Mouse (Mus musculus) neural tube, embryonic 14.5 days (tissue): ENCODE results near the gene Ramp3. TPM values are rescaled to one million over a fixed set of nuclear protein-coding genes. Genes with fewer than 3 reads are reported as not detected.

Source experiments
- ATAC-seq: fragments of 200-750 bp; cut with Nextera tagmentation; 2 replicates; pipeline ENCODE4 v1.8.0; 2017; ENCODE audit warnings: low read depth, mild to moderate bottlenecking, moderate TSS enrichment, moderate library complexity
- H3K27ac ChIP-seq: fragments of 300-500 bp; sonication (generic); 2 replicates; pipeline ENCODE4 v1.5.1; 2014; ENCODE audit warnings: low read depth, mild to moderate bottlenecking, control low read depth, low read length, moderate library complexity, mixed read lengths
- H3K27me3 ChIP-seq: fragments of 300-500 bp; sonication (generic); 2 replicates; pipeline ENCODE4 v1.6.1; 2014; ENCODE audit warnings: low read length; ENCODE audit not compliant: control insufficient read depth, insufficient read depth
- H3K36me3 ChIP-seq: fragments of 300-500 bp; sonication (generic); 2 replicates; pipeline ENCODE4 v1.6.1; 2014; ENCODE audit warnings: low read length, mixed read lengths; ENCODE audit not compliant: control insufficient read depth, insufficient read depth
- H3K4me1 ChIP-seq: fragments of 300-500 bp; sonication (generic); 2 replicates; pipeline ENCODE4 v1.6.1; 2014; ENCODE audit warnings: low read length; ENCODE audit not compliant: control insufficient read depth, insufficient read depth
- H3K4me2 ChIP-seq: fragments of 300-500 bp; sonication (generic); 2 replicates; pipeline ENCODE4 v1.6.1; 2014; ENCODE audit warnings: mild to moderate bottlenecking, low read depth, low read length, control low read depth
- H3K4me3 ChIP-seq: fragments of 300-500 bp; sonication (generic); 2 replicates; pipeline ENCODE4 v1.5.1; 2014; ENCODE audit warnings: low read depth, low read length, control low read depth, mixed read lengths
- H3K9ac ChIP-seq: fragments of 300-500 bp; sonication (generic); replicated peaks from 2 replicates; pipeline ENCODE4 v1.6.1; 2014; ENCODE audit warnings: low read depth, mild to moderate bottlenecking, control low read depth, low read length, mixed read lengths
- H3K9me3 ChIP-seq: fragments of 300-500 bp; sonication (generic); 2 replicates; pipeline ENCODE4 v1.6.1; 2016; ENCODE audit warnings: low read length; ENCODE audit not compliant: control insufficient read depth
- WGBS: fragments of 180-500 bp; shearing (Covaris S2); extraction: QIAGEN DNeasy Blood & Tissue Kit; methylation state at CpG from one replicate; pipeline ENCODE4 v1.1.7; 2014; 5-methylcytosine and 5-hydroxymethylcytosine counted together
- polyA plus RNA-seq: library from polyadenylated mRNA; unstranded; fragments of >200 nt; fragmentation: Nextera tagmentation; extraction: Ambion mirVana; gene quantifications from 2 replicates; pipeline ENCODE4 v1.2.1, GENCODE M21; 2014

The Ramp3 gene
- polyA plus RNA-seq, 1 experiment from 2014 or later, result 26.6 TPM

GRCm38 (mm10) chr11:6698281-6698680 lies 40.0 kb downstream of the Ramp3 start:
- no peak overlapping the region for H3K4me3 ChIP-seq
- no peak overlapping the region for H3K9ac ChIP-seq
- H3K27me3 ChIP-seq, result no peaks in the 10 kb centered on the region
- no peaks in the 10 kb centered on the region for H3K9me3 ChIP-seq
- no peak overlapping the region for H3K4me2 ChIP-seq
- H3K27ac ChIP-seq, result no peak overlapping the region
- no peaks in the 10 kb centered on the region for H3K36me3 ChIP-seq
- H3K4me1 ChIP-seq, result no peaks in the 10 kb centered on the region
- no peak for ATAC-seq
- 81% methylated on average over 10 of the region's 10 CpGs for WGBS

- Histone ChIP-seq H3K4me2 (no peak overlapping the region), H3K4me1 (0 out of 2 replicates have a peak, but pooled peaks cover 3% of the 10 kb centered on the region), H3K27ac (no peak overlapping the region), H3K36me3 (no peaks in the 10 kb centered on the region), H3K27me3 (no peaks in the 10 kb centered on the region), H3K9me3 (no peaks in the 10 kb centered on the region), H3K9ac (no peak overlapping the region), H3K4me3 (no peak overlapping the region)
- no peak for ATAC-seq
- 60% methylated on average over 3 of the region's 3 CpGs for WGBS
These were observed 43.9 kb downstream of the Ramp3 start for GRCm38 (mm10) chr11:6702258-6702657.

GRCm38 (mm10) chr11:6704851-6705250 lies 46.5 kb downstream of the Ramp3 start:
- Histone ChIP-seq H3K4me1 (0 out of 2 replicates have a peak, but pooled peaks cover 3% of the 10 kb centered on the region), H3K9ac (no peak overlapping the region), H3K4me2 (no peak overlapping the region), H3K27ac (no peak overlapping the region), H3K36me3 (no peaks in the 10 kb centered on the region), H3K9me3 (no peaks in the 10 kb centered on the region), H3K27me3 (no peaks in the 10 kb centered on the region), H3K4me3 (no peak overlapping the region)
- no peak for ATAC-seq
- WGBS, result 89% methylated on average over 6 of the region's 6 CpGs

GRCm38 (mm10) chr11:6705516-6705915 lies 47.2 kb downstream of the Ramp3 start:
- no peak overlapping the region for H3K27ac ChIP-seq
- ATAC-seq, result no peak
- H3K9me3 ChIP-seq, result no peaks in the 10 kb centered on the region
- no peak overlapping the region for H3K4me3 ChIP-seq
- no peaks in the 10 kb centered on the region for H3K36me3 ChIP-seq
- H3K4me2 ChIP-seq, result no peak overlapping the region
- H3K4me1 ChIP-seq, result 0 out of 2 replicates have a peak, but pooled peaks cover 3% of the 10 kb centered on the region
- H3K9ac ChIP-seq, result no peak overlapping the region
- 59% methylated on average over 5 of the region's 5 CpGs for whole genome bisulfite sequencing
- no peaks in the 10 kb centered on the region for H3K27me3 ChIP-seq

GRCm38 (mm10) chr11:6706796-6707195 lies 48.5 kb downstream of the Ramp3 start:
- no peak for ATAC-seq
- Histone ChIP-seq H3K27ac (no peak overlapping the region), H3K4me1 (0 out of 2 replicates have a peak, but pooled peaks cover 3% of the 10 kb centered on the region), H3K4me2 (no peak overlapping the region), H3K4me3 (no peak overlapping the region), H3K36me3 (no peaks in the 10 kb centered on the region), H3K27me3 (no peaks in the 10 kb centered on the region), H3K9me3 (no peaks in the 10 kb centered on the region), H3K9ac (no peak overlapping the region)
- 95% methylated on average over 13 of the region's 13 CpGs for WGBS

- Histone ChIP-seq H3K4me2 (no peak overlapping the region), H3K4me1 (0 out of 2 replicates have a peak, but pooled peaks cover 3% of the 10 kb centered on the region), H3K36me3 (no peaks in the 10 kb centered on the region), H3K27ac (no peak overlapping the region), H3K27me3 (no peaks in the 10 kb centered on the region), H3K9ac (no peak overlapping the region), H3K4me3 (no peak overlapping the region), H3K9me3 (no peaks in the 10 kb centered on the region)
- 91% methylated on average over 7 of the region's 7 CpGs for WGBS
- no peak for ATAC-seq
These were observed 50.1 kb downstream of the Ramp3 start for GRCm38 (mm10) chr11:6708437-6708836.

- ATAC-seq, result no peak
- Histone ChIP-seq H3K4me2 (no peak overlapping the region), H3K4me3 (no peak overlapping the region), H3K27ac (no peak overlapping the region), H3K9ac (no peak overlapping the region), H3K27me3 (no peaks in the 10 kb centered on the region), H3K9me3 (no peaks in the 10 kb centered on the region), H3K36me3 (no peaks in the 10 kb centered on the region), H3K4me1 (0 out of 2 replicates have a peak, but pooled peaks cover 1% of the 10 kb centered on the region)
- WGBS, result 79% methylated on average over 2 of the region's 2 CpGs
These were observed 52.1 kb downstream of the Ramp3 start for GRCm38 (mm10) chr11:6710409-6710808.

GRCm38 (mm10) chr11:6720746-6721145 lies 62.4 kb downstream of the Ramp3 start:
- no peaks in the 10 kb centered on the region for H3K27me3 ChIP-seq
- H3K9me3 ChIP-seq, result no peaks in the 10 kb centered on the region
- H3K36me3 ChIP-seq, result no peaks in the 10 kb centered on the region
- no peak overlapping the region for H3K9ac ChIP-seq
- ATAC-seq, result no peak
- no peaks in the 10 kb centered on the region for H3K4me1 ChIP-seq
- no peak overlapping the region for H3K27ac ChIP-seq
- 94% methylated on average over 5 of the region's 5 CpGs for WGBS
- H3K4me2 ChIP-seq, result no peak overlapping the region
- H3K4me3 ChIP-seq, result no peak overlapping the region

GRCm38 (mm10) chr11:6726921-6727320 lies 68.6 kb downstream of the Ramp3 start:
- no peaks in the 10 kb centered on the region for H3K9me3 ChIP-seq
- no peak overlapping the region for H3K4me2 ChIP-seq
- H3K9ac ChIP-seq, result no peak overlapping the region
- no peaks in the 10 kb centered on the region for H3K27me3 ChIP-seq
- 91% methylated on average over 5 of the region's 5 CpGs for WGBS
- no peaks in the 10 kb centered on the region for H3K4me1 ChIP-seq
- no peak overlapping the region for H3K27ac ChIP-seq
- no peak for ATAC-seq
- H3K4me3 ChIP-seq, result no peak overlapping the region
- no peaks in the 10 kb centered on the region for H3K36me3 ChIP-seq
